Comparison of ENCODE assay signal across 30 mouse cellular contexts in genomic region chr3:9888051-9888450, GRCm38 (mm10).
"Had no signal": no experiment of that assay in that cellular context is flagged by ENCODE, and none has a peak within 500 bp of the region (broad histone marks: within the 10 kb centered on the region; RNA-seq: fewer than 3 reads in every experiment).

No protein-coding gene starts in this region.

- H3K9me3 ChIP-seq: limb, embryonic 10.5 days; limb, embryonic 12.5 days; limb, embryonic 13.5 days; limb, embryonic 15.5 days; liver, embryonic 12.5 days; liver, embryonic 13.5 days; liver, embryonic 15.5 days; lung, embryonic 15.5 days; megakaryocyte, embryonic 14.5 days; midbrain, embryonic 10.5 days; midbrain, embryonic 12.5 days; midbrain, embryonic 13.5 days; midbrain, embryonic 15.5 days had no signal

- H3K9ac ChIP-seq: limb, embryonic 12.5 days; limb, embryonic 13.5 days; limb, embryonic 15.5 days; liver, embryonic 12.5 days; liver, embryonic 13.5 days; liver, embryonic 14.5 days; liver, embryonic 15.5 days; liver, postnatal 0 days; lung, embryonic 14.5 days; lung, embryonic 15.5 days; midbrain, embryonic 12.5 days; midbrain, embryonic 13.5 days; midbrain, embryonic 15.5 days had no signal

- ATAC-seq: liver, embryonic 12.5 days; midbrain, embryonic 13.5 days; midbrain, embryonic 16.5 days had no signal

- H3K4me2 ChIP-seq: limb, embryonic 12.5 days; limb, embryonic 13.5 days; limb, embryonic 15.5 days; liver, embryonic 11.5 days; liver, embryonic 12.5 days; liver, embryonic 13.5 days; liver, embryonic 15.5 days; lung, embryonic 14.5 days; lung, embryonic 15.5 days; midbrain, embryonic 11.5 days; midbrain, embryonic 12.5 days; midbrain, embryonic 13.5 days; midbrain, embryonic 15.5 days had no signal

- H3K27ac ChIP-seq: left cerebral cortex, adult 2 months; limb, embryonic 10.5 days; limb, embryonic 12.5 days; limb, embryonic 13.5 days; limb, embryonic 15.5 days; liver, embryonic 12.5 days; liver, embryonic 13.5 days; liver, embryonic 14.5 days; liver, embryonic 15.5 days; lung, embryonic 15.5 days; macrophage; midbrain, embryonic 10.5 days; midbrain, embryonic 12.5 days; midbrain, embryonic 13.5 days; midbrain, embryonic 15.5 days had no signal

- H3K36me3 ChIP-seq: limb, embryonic 10.5 days; limb, embryonic 12.5 days; limb, embryonic 13.5 days; limb, embryonic 15.5 days; liver, embryonic 12.5 days; liver, embryonic 13.5 days; liver, embryonic 15.5 days; lung, embryonic 15.5 days; midbrain, embryonic 10.5 days; midbrain, embryonic 12.5 days; midbrain, embryonic 13.5 days; midbrain, embryonic 15.5 days had no signal

- H3K4me1 ChIP-seq: limb, embryonic 10.5 days; limb, embryonic 12.5 days; limb, embryonic 13.5 days; limb, embryonic 15.5 days; liver, embryonic 15.5 days had no signal

- H3K27me3 ChIP-seq: limb, embryonic 12.5 days; limb, embryonic 13.5 days; limb, embryonic 15.5 days; liver, embryonic 12.5 days; liver, embryonic 13.5 days; liver, embryonic 15.5 days; lung, embryonic 15.5 days; megakaryocyte, embryonic 14.5 days; midbrain, embryonic 12.5 days; midbrain, embryonic 13.5 days had no signal

- H3K4me3 ChIP-seq: left cerebral cortex, adult 2 months; limb, embryonic 10.5 days; limb, embryonic 12.5 days; limb, embryonic 13.5 days; limb, embryonic 15.5 days; liver, embryonic 12.5 days; liver, embryonic 13.5 days; liver, embryonic 15.5 days; lung, embryonic 15.5 days; midbrain, embryonic 10.5 days; midbrain, embryonic 12.5 days; midbrain, embryonic 13.5 days; midbrain, embryonic 15.5 days had no signal

- DNase-seq: left cerebral cortex, postnatal 4 days; liver; liver, embryonic 13.5 days; liver, postnatal 0 days; lung, adult 18-20 months; lung, adult 2 months; lung, embryonic 14.5 days; lung, postnatal 10 days; lung, postnatal 14 days; lung, postnatal 36 days; lung, postnatal 4 days; midbrain, embryonic 14.5 days had no signal
